Mouse (Mus musculus) erythroblast, embryonic 14.5 days (primary cell): ENCODE data around the gene Tead1. TPM values are rescaled to one million over a fixed set of nuclear protein-coding genes. Genes with fewer than 3 reads are reported as not detected.

Source experiments
- H3K27me3 ChIP-seq: 2 replicates; pipeline ENCODE4 v1.6.1; 2012; ENCODE audit warnings: inconsistent platforms; ENCODE audit not compliant: control insufficient read depth
- H3K36me3 ChIP-seq: 2 replicates; pipeline ENCODE4 v1.6.1; 2012; ENCODE audit warnings: mild to moderate bottlenecking, inconsistent platforms; ENCODE audit not compliant: control insufficient read depth
- H3K4me1 ChIP-seq: 2 replicates; pipeline ENCODE4 v1.6.1; 2012; ENCODE audit warnings: inconsistent platforms; ENCODE audit not compliant: control insufficient read depth
- H3K4me3 ChIP-seq: replicated peaks from 2 replicates; pipeline ENCODE3; 2012; ENCODE audit warnings: moderate library complexity, mild to moderate bottlenecking, inconsistent platforms
- H3K9me3 ChIP-seq: 2 replicates; pipeline ENCODE4 v1.6.1; 2012; ENCODE audit warnings: low read length, inconsistent platforms, mixed read lengths; ENCODE audit not compliant: control insufficient read depth
- GATA1 ChIP-seq: IDR thresholded peaks from 2 replicates; pipeline ENCODE4 v1.6.1; 2012; ENCODE audit warnings: low read length, inconsistent platforms, mixed read lengths
- TAL1 ChIP-seq: IDR thresholded peaks from 3 replicates; pipeline ENCODE4 v1.6.1; 2012; ENCODE audit warnings: low read length, inconsistent platforms, mixed read lengths
- polyA plus RNA-seq: library from polyadenylated mRNA; stranded (reverse); fragments of >175 nt; gene quantifications from 2 replicates; pipeline ENCODE4 v1.2.3, GENCODE M21; 2012

The Tead1 gene
- polyA plus RNA-seq, 1 experiment: not detected

DNA sequence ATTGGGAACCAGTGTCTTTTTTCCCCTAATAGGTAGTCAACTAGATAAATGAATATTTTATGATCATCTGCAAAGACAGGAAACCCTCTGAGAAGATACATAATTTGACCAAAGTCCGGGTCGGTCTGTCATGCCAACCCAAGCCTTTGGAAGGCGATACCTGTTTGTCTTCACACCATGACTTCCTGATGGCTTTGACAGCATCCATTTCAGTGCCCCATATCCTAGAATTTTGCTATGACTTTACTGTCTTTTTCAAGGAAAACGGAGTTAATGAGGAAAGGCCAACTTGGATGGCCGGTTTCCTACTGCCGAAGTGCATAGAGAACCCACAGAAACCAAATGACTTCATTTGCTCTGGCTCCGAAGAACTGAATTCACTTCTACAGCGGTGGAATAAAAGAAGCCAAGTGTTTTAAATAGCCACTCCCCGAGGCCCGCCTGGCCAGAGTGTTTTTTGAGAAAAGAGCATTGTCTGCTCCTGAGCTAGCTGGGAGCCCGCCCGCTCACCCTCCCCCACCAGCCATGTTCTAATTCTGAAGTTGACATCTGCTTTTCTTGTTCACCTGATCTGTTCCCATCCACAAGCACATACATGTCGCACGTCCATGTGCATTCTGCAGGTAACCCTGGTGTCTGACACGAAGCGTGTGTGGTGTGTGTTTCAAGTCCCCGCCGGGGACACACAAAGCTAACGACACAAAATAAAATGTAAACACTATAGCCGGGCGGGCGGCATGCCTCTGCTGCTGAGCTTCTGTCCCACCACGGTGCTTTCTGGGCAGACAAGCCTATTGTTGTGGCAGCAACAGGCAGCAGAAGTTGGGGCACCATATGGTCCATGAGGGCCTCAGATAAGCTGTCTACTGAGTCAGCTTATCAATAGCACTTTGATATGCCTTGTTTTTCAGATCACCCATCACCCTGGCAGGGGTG lies 5.8 kb downstream of the Tead1 start:
- no peaks in the 10 kb centered on the region for H3K36me3 ChIP-seq
- H3K9me3 ChIP-seq: no peaks in the 10 kb centered on the region
- H3K4me1 ChIP-seq: no peaks in the 10 kb centered on the region
- TF ChIP-seq GATA1 (no peak), TAL1 (no peak)
- H3K27me3 ChIP-seq: peaks cover 62% of the 10 kb centered on the region
- no peak overlapping the region for H3K4me3 ChIP-seq

DNA sequence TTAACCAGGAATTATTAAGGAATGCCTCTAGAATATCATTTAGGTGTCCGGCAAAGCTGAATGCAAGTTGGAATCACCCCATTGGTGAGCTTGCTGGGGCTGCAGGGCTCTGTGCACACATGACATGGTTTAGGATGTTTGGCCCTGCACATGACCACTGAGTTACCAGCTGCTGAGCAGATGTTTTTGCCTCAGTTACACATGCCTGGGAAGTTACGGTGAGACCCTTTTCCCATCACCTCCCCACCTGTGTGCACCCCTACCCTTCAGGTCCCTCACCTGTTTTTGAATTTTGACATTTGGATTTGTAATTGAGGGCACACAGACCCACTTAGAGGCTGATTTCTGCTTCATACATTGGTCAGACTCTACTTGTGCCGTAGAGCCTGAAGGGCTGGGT lies 6.9 kb downstream of the Tead1 start:
- Histone ChIP-seq H3K4me3 (no peak overlapping the region), H3K27me3 (peaks cover 55% of the 10 kb centered on the region), H3K4me1 (no peaks in the 10 kb centered on the region; the same call in 1 of the 2 replicates), H3K36me3 (no peaks in the 10 kb centered on the region), H3K9me3 (no peaks in the 10 kb centered on the region)
- TF ChIP-seq GATA1 (no peak), TAL1 (no peak)

DNA sequence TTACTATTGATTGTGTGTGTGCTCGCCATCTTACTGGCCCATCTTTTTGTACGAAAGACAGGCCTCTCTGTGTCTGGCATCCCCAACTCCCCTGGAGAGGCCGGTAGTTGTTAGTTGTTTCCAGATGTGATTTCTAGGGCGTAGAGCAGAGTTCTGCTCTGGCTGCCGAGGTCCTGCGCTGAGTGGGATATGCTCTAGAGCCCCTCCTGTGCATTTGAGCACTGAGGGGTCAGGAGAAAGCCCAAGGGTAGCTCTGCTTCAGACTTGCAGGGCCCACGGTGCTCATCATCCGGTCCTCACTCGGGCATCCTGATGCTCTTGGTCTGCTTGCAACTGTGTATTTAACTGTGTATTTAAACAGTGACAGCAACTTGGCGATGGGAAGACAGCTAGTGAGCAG lies 7.5 kb downstream of the Tead1 start:
- Histone ChIP-seq H3K9me3 (no peaks in the 10 kb centered on the region), H3K36me3 (no peaks in the 10 kb centered on the region), H3K27me3 (peaks cover 50% of the 10 kb centered on the region), H3K4me1 (no peaks in the 10 kb centered on the region; the same call in 1 of the 2 replicates), H3K4me3 (no peak overlapping the region)
- no peak for TF ChIP-seq TAL1
- TF ChIP-seq GATA1: no peak

DNA sequence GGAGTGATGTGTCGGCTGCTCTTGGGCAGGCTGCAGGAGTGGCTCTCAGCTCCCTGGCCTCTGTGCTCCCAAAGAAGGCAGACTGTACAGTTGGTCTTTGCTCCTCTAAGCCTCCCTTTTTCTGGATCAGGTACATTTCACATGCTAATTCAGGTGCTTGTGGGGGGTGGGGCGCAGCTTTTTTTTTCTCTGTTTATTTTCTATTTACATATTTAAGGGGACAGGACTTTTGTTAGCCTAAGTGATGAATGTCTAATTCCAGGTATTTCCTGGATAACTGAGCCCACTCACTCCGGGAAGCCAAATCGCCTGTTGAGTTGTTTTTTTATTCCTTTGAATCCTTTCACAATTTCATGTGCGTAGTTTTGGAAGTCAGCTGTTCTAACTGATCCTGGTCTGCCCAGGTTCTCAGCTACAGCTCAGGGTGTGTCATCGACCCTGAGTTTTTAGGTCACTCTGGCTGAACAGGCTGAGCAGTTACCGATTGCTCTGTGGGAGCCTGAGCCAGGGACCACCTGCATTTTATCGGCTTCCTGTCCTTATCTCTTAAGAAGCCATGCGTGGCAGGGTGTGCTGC lies 9.4 kb downstream of the Tead1 start:
- Histone ChIP-seq H3K9me3 (no peaks in the 10 kb centered on the region), H3K27me3 (peaks cover 35% of the 10 kb centered on the region), H3K4me1 (no peaks in the 10 kb centered on the region; the same call in 1 of the 2 replicates), H3K36me3 (no peaks in the 10 kb centered on the region), H3K4me3 (no peak overlapping the region)
- no peak for TF ChIP-seq GATA1
- no peak for TF ChIP-seq TAL1

DNA sequence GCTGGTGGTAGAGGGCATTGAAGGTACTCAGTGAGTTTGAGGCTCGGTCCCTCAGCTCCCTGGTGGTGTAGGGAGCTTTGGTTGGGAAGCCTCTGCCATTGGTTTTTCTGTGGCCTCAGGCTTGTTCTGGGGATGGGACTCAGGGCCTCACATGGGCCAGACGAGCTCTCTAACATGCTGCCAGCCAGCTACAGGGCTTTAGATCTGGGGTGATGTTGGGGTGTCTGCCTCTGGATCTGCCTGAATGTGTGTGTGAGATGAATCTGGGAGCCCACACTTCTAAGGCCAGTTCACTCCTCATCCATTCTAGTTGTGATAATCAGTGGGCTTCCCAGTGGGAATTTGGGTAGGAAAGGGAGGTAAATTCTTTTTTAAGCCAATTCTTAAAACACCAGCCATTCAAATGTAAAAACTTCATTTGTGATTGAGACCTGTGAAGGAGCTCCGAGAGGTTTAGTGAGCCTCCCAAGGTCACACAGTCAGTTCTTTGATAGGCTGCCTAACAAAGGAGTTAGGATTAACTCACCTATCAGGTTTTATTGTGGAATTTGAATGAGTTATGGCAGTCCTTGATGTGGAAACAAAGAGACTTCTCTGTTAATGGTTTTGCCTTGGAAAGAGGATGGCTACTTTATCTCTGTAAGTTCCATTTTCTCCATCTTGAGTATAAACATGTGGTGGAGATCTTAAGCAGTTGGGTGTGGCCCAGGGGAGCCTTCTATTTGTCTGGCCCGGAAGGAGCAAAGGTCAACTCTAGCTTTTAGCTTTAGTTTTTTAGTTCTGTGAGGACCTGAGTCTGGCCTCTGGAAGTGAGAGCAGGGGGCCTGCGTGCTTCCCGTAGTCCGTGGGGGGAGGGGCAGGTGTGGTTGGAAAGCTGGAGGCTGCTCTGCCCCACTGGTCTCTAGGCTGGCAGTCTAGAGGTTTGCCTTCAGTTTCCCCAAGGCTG lies 12.0 kb downstream of the Tead1 start:
- H3K36me3 ChIP-seq: no peaks in the 10 kb centered on the region
- H3K4me3 ChIP-seq: no peak overlapping the region
- TF ChIP-seq TAL1 (no peak), GATA1 (no peak)
- no peaks in the 10 kb centered on the region for H3K9me3 ChIP-seq
- H3K4me1 ChIP-seq: no peaks in the 10 kb centered on the region; the same call in 1 of the 2 replicates
- peaks cover 14% of the 10 kb centered on the region for H3K27me3 ChIP-seq

DNA sequence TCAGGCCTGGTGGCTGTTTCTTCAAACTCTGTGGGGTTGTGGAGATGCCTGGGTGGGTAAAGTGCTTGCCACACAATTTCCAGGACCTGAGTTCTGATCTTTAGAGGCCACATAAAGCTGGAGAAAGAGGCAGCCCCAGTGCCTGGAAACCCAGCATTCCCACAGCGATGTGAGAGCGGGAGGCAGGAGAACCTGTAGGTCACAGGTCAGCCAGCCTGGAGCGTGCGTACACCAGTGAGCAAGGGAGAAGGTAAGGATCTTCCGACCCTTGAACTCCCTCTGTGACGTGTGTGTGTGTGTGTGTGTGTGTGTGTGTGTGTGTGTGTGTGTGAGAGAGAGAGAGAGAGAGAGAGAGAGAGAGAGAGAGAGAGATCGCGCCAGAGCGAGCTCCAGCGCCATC lies 14.4 kb downstream of the Tead1 start:
- no peaks in the 10 kb centered on the region for H3K9me3 ChIP-seq
- TF ChIP-seq GATA1 (no peak), TAL1 (no peak)
- H3K4me1 ChIP-seq: no peaks in the 10 kb centered on the region; the same call in 1 of the 2 replicates
- no peaks in the 10 kb centered on the region for H3K36me3 ChIP-seq
- H3K27me3 ChIP-seq: peaks cover 7% of the 10 kb centered on the region
- no peak overlapping the region for H3K4me3 ChIP-seq

DNA sequence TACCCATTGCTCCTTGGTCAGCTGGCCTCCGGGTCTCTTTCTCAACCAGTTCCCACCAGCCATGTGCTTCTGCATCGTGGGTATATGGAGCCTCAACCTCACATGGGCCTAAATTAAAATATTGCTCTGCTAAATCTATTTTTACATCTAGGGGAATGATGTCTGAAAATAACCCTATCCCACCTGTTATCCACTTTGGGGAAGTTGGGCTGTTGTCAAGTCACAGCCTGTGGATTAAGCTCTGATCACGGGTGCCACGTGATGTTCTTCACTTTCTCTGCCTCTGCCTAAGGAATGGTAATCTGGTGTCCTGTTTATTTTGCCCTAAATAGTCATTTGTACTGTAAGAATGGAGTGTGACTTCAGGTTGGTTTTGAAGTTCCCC lies 17.7 kb downstream of the Tead1 start:
- Histone ChIP-seq H3K4me3 (no peak overlapping the region), H3K36me3 (no peaks in the 10 kb centered on the region), H3K4me1 (no peaks in the 10 kb centered on the region), H3K9me3 (no peaks in the 10 kb centered on the region), H3K27me3 (no peaks in the 10 kb centered on the region; the same call in 1 of the 2 replicates)
- TF ChIP-seq GATA1 (no peak), TAL1 (no peak)

DNA sequence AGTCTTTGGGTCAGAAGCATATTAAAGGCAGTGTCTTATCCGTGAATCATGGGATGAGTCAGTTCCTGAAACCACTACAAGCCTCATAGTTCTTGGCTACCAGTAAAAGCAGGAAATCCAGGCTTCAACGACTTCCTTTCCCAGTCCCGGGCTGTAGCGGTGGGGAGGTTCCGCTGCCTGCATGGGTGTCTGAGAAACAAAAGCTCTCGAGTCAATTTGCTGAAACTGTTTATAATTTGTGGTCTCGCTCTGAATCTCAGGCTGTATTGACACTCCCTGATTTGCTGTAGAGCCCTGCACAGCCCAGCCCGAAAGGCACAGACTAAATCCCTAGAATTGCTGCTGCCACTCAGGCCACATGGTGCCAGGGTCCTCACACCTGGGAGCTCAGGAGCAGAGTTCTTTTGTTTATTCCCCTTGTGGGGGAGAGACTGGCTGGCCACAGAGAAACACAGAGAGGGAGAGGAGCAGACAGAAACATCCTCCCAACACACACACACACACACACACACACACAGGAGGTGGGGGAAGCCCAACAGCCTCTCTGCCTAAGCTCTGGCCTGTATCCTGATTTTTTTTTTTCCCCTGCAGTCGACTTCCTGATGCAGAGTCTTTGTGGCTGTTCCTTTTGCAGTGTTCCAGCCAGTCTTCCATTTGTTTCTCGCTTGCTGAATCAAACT lies 18.2 kb downstream of the Tead1 start:
- Histone ChIP-seq H3K9me3 (no peaks in the 10 kb centered on the region), H3K36me3 (no peaks in the 10 kb centered on the region), H3K27me3 (no peaks in the 10 kb centered on the region; the same call in 1 of the 2 replicates), H3K4me1 (no peaks in the 10 kb centered on the region), H3K4me3 (no peak overlapping the region)
- TF ChIP-seq TAL1: no peak
- TF ChIP-seq GATA1: no peak
